Mouse (Mus musculus) thymus, adult 2 months (tissue): Measurements from ENCODE around the gene Sptb. TPM values are rescaled to one million over a fixed set of nuclear protein-coding genes. Genes with fewer than 3 reads are reported as not detected.

Experiments
- DNase-seq: peaks from one replicate; pipeline ENCODE4 v3.0.0; 2021
- H3K27ac ChIP-seq: fragments of 200-500 bp; 2 replicates; pipeline ENCODE4 v1.5.1; 2012; ENCODE audit warnings: low read length, control low read depth; ENCODE audit not compliant: control insufficient read depth, insufficient read depth
- H3K27me3 ChIP-seq: fragments of 200-500 bp; 2 replicates; pipeline ENCODE4 v1.6.1; 2012; ENCODE audit warnings: mild to moderate bottlenecking, low read length, moderate library complexity, mixed read lengths; ENCODE audit not compliant: control insufficient read depth, insufficient read depth
- H3K36me3 ChIP-seq: fragments of 200-500 bp; 2 replicates; pipeline ENCODE4 v1.6.1; 2012; ENCODE audit warnings: mild to moderate bottlenecking, low read length, moderate library complexity; ENCODE audit not compliant: control insufficient read depth, insufficient read depth
- H3K4me1 ChIP-seq: fragments of 200-500 bp; replicated peaks from 2 replicates; pipeline ENCODE4 v1.6.1; 2012; ENCODE audit warnings: low read length; ENCODE audit not compliant: control insufficient read depth, insufficient read depth
- H3K4me3 ChIP-seq: fragments of 200-500 bp; 2 replicates; pipeline ENCODE4 v1.5.1; 2012; ENCODE audit warnings: mild to moderate bottlenecking, low read length, control low read depth, moderate library complexity; ENCODE audit not compliant: control insufficient read depth, insufficient read depth
- CTCF ChIP-seq: fragments of 200-500 bp; IDR thresholded peaks from 2 replicates; pipeline ENCODE4 v1.5.1; 2012; ENCODE audit warnings: mild to moderate bottlenecking, control low read depth, low read length, moderate library complexity, borderline replicate concordance; ENCODE audit not compliant: control insufficient read depth, poor library complexity, insufficient read depth; ENCODE audit errors: extremely low read depth
- POLR2A ChIP-seq: fragments of 200-500 bp; IDR thresholded peaks from 2 replicates; pipeline ENCODE4 v1.6.1; 2012; ENCODE audit warnings: mild to moderate bottlenecking, low read length, control low read depth, moderate library complexity; ENCODE audit not compliant: control insufficient read depth, poor library complexity, insufficient read depth; ENCODE audit errors: extremely low read depth
- WGBS: fragments of 180-500 bp; shearing (Covaris S2); methylation state at CpG from one replicate; pipeline ENCODE4 v1.1.7; 2018; 5-methylcytosine and 5-hydroxymethylcytosine counted together
- polyA plus RNA-seq: library from polyadenylated mRNA; depleted of rRNA; stranded (reverse); fragments of >200 nt; gene quantifications from 2 replicates; pipeline ENCODE4 v1.2.3, GENCODE M21; 2012; rRNA removed

Gene Sptb
- polyA plus RNA-seq = 1.5 and 3.0 TPM in 2 replicates

DNA sequence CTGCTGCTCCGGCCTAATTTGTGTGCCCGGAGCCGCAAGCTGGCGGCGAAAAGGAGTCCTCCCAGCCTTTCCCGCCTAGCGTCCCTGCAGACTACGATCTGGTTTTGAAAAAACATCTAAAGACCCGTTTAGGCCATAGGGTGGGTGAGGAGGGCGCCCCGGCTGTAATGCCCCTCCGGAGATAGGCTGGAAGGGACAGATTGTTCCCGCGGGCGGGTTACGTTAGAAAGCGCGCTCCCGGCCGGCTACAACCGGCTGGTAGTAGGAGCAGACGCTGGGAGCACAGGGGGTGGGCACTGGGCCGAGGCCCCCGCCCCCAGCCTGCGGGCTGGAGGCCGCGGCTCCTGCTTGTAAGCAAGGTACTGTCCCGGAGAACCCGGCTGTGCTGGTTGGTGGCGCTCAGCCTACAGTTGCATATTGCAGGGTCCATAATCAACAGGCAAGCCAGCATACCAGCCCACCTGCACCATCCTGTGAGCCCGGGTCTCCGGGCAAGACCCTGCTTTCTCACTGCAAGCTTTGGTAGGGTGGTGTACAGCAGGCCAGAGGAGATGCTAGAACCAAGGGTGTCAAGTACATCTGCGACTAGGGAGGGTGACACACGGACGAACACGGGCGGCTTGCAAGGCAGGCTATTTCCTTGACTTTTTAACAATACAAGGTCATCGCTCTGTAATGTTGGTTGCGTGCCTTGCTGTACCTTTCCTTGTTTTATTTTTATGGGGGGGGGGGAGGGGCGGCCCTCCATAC is at the start of gene Sptb:
Gene Sptb, minus strand, starts transcription at position 197 of the 750 bp plus-strand sequence.
- H3K36me3 ChIP-seq = no peaks in the 10 kb centered on the region
- TF ChIP-seq POLR2A (no peak), CTCF (0 out of 2 replicates have a peak, but pooled peaks have one; percentile 2)
- WGBS = 2% methylated on average over 40 of the region's 40 CpGs
- H3K27ac ChIP-seq = no peak within 1 kb of the TSS
- peaks cover 8% of the 10 kb centered on the region for H3K27me3 ChIP-seq
- peaks cover 14% of the 10 kb centered on the region for H3K4me1 ChIP-seq
- H3K4me3 ChIP-seq = peak within 1 kb of the TSS; percentile 53
- no peak for DNase-seq

DNA sequence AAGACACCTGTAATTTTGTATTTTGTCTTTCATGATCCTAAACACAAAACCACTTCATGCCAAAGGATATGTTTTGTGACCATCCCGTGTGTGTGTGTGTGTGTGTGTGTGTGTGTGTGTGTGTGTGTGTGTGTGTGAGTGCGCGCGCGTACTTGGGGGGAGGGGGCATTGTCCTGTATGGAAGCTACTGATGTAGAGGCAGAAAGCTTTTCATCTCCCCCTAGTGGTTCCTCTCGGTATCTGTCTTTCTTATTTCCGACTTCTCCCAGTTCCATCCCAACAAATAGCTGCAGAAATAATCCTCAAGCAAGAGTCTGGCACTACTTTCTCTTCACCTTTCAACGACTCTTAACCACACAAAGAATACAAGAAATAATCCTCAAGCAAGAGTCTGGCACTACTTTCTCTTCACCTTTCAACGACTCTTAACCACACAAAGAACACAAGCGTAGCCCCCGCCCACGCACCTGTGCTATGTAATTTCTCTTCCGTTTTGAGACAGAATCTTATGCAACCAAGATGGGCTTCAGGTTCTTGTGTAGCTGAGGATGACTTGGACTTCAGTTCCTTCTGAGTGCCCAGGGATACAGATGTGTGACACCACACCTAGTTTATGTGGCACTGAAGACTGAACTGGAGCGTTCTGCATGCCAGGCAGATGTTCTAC is 42.4 kb upstream of the Sptb start:
- Histone ChIP-seq H3K4me1 (peaks cover 6% of the 10 kb centered on the region), H3K27me3 (no peaks in the 10 kb centered on the region), H3K4me3 (no peak overlapping the region), H3K36me3 (no peaks in the 10 kb centered on the region), H3K27ac (peak overlapping the region; percentile 83)
- TF ChIP-seq CTCF = peak; percentile 35; the same call in 1 of the 2 replicates
- TF ChIP-seq POLR2A = no peak
- peak; percentile 61 for DNase-seq
- WGBS = 29% methylated on average over 14 of the region's 14 CpGs

DNA sequence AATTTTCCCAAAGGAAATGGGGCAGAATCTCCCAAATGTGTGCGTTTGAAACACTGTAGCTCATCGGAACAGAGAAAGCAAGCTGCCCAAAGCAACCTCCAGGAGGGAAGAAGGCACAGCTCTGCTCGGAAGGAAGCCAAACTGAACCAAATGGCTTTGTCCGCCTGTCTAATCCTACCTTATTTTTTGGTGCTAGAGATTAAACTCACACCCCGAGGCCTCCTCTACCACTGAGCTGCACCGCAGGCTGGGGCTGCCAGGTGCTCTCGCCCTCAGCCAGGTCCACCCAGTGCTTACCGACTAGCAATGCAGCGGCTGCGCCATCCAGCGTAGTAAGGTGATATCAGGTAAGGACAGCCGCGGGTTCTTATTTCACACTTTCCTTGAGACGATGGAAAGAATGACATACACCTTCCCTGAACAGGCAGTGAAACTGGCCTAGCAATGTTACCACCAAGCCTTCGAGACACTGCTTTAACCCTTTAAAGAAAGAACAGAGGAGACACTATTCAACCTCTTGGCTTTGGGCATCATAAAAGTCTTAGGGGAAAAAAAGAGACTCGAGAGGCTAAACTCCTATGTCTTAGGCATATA is 40.6 kb upstream of the Sptb start:
- WGBS = 95% methylated on average over 16 of the region's 16 CpGs
- Histone ChIP-seq H3K4me3 (no peak overlapping the region), H3K36me3 (no peaks in the 10 kb centered on the region), H3K4me1 (peaks cover 6% of the 10 kb centered on the region), H3K27ac (no peak overlapping the region), H3K27me3 (no peaks in the 10 kb centered on the region)
- no peak for DNase-seq
- no peak for TF ChIP-seq CTCF
- no peak for TF ChIP-seq POLR2A

DNA sequence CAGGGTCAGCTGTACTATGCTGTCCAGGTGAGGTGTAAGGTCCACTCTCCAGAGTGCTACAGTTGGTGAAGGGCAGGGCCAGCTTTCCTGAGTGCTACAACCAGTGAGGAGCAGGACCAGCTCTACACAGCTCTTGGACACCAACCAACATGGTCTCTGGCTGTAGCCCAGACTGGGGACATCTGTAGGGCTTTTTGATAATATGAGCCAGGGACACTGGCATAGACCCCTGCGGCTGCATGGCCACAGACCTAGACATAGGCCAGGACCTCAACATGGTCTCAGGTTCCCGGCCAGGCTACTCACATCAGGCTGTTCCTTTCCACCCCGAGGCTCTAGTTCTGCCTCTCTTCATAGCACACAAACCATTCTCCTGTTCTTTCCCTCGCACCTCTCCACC is 17.6 kb upstream of the Sptb start:
- Histone ChIP-seq H3K27ac (no peak overlapping the region), H3K36me3 (no peaks in the 10 kb centered on the region), H3K27me3 (no peaks in the 10 kb centered on the region), H3K4me3 (no peak overlapping the region), H3K4me1 (no peaks in the 10 kb centered on the region)
- no peak for TF ChIP-seq CTCF
- no peak for TF ChIP-seq POLR2A
- no peak for DNase-seq
- 96% methylated on average over 4 of the region's 4 CpGs for WGBS

DNA sequence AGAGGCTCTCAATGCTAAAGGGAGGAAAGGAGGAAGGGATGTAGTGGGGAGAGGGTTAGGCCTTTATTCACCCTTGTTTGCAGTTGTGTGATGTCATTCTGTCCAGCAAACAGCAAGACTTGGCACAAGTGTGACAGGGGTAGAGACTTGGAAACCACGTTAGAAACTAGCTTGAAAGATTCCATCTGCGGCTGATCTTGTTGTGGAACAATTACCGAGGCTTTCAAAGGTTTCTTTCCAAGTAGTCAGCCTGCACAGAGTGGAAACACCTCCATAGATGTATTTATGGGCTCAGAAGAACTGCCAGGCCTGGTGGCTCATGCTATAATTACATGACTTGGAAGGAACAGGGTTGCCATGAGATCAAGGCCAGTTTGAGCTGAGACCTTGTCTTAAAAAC is 11.7 kb upstream of the Sptb start:
- Histone ChIP-seq H3K4me1 (no peaks in the 10 kb centered on the region), H3K36me3 (no peaks in the 10 kb centered on the region), H3K27ac (no peak overlapping the region), H3K27me3 (no peaks in the 10 kb centered on the region), H3K4me3 (no peak overlapping the region)
- DNase-seq = no peak
- WGBS = 84% methylated on average over 3 of the region's 3 CpGs
- no peak for TF ChIP-seq CTCF
- TF ChIP-seq POLR2A = no peak

DNA sequence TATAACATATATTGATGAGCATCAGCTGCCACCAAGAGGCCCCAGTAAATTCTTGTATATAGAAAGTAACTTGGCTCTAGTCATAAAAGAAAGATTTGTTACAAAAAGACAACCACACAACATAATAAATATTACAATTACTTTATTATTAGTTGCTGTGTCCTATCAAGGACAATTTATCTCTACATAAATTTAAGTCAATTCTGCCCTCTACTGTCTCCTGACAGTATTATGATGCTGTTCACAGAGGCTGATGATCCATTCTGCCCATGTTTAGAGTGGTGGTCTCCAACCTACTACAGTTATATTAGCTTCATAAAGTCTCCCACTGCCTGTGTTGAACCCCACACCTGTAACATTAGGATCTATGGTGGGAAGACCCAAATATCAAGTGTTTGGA is 10.2 kb upstream of the Sptb start:
- no peak for DNase-seq
- TF ChIP-seq CTCF (no peak), POLR2A (no peak)
- Histone ChIP-seq H3K27ac (no peak overlapping the region), H3K27me3 (no peaks in the 10 kb centered on the region), H3K4me3 (no peak overlapping the region), H3K4me1 (no peaks in the 10 kb centered on the region), H3K36me3 (no peaks in the 10 kb centered on the region)
